Mouse (Mus musculus) cerebellum, adult 2 months (tissue): Measurements from ENCODE around the gene Hoxa3.

Source experiments
- CTCF ChIP-seq: fragments of 200-500 bp; IDR thresholded peaks from 2 replicates; pipeline ENCODE4 v1.5.1; 2011; ENCODE audit warnings: low read depth, mild to moderate bottlenecking, control low read depth, low read length, moderate library complexity, borderline replicate concordance; ENCODE audit not compliant: insufficient read depth
- POLR2A ChIP-seq: fragments of 200-500 bp; IDR thresholded peaks from 2 replicates; pipeline ENCODE4 v1.6.1; 2011; ENCODE audit warnings: low read length, control low read depth, borderline replicate concordance; ENCODE audit not compliant: insufficient read depth

- TF ChIP-seq CTCF (no peak), POLR2A (no peak)
Measured at GRCm38 (mm10) chr6:52201269-52201668, 11.9 kb downstream of the Hoxa3 start.
